Mouse (Mus musculus) layer of hippocampus, postnatal 10 days (tissue): ENCODE measurements around the gene Lats2. TPM values are rescaled to one million over a fixed set of nuclear protein-coding genes. Genes with fewer than 3 reads are reported as not detected.
A peak's percentile ranks its signal among the peaks of the same experiment; 100 is the strongest.
"Not testable (repeated sequence)": the region's sequence is repeated elsewhere in the genome, so short reads cannot be mapped to it uniquely, and the experiment has no call there.

Experiments used
- DNase-seq, 2 experiments: peaks; one replicate each; pipeline ENCODE4 v3.0.0; 2021; ENCODE audit warnings: low spot score in 2 of 2
- total RNA-seq, 2 experiments: library from RNA; stranded (reverse); gene quantifications; 2 replicates each; pipeline ENCODE4 v1.2.3; 2021

Gene Lats2
- total RNA-seq, 2 experiments from 2014 or later, result 20.7 to 25.5 TPM

DNA sequence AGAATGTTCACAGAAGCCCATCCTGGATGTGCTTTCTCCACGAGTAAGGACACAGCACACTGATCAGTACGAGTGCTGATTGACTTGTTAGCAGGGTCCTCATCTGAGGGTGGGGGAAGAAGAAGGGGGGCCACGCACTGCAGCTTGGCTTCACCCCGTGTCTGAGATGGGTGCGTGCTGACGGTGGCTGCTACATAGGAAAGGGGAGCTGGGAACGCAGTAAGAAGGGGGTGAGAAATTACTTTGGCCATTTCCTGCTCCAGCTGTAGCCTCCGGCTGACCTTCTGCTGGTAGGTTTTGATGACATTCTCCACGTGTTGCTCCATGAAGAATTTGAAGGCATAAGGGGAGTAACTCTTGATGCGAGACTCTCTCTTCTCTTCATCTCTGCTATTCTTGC is 59.2 kb downstream of the Lats2 start:
- no peak for DNase-seq

DNA sequence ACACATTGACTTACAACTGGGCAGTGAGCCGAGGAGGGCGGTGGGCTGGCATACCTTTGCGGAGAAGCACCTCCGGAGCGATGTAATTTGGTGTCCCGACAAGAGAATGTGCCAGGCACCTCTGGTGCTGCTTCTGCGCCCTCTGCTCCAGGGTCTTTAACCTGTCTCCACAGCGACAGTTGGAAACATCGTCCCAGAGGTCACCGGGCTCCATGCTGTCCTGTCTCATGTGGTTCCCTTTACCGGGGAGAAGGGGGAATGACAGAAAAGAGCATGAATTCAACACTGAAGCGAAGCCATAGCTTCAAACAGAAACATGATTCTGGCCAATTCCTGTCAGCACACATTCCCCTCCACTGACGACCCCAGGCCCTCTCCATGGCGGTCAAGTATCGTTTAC is 62.1 kb downstream of the Lats2 start:
- no peak for DNase-seq

DNA sequence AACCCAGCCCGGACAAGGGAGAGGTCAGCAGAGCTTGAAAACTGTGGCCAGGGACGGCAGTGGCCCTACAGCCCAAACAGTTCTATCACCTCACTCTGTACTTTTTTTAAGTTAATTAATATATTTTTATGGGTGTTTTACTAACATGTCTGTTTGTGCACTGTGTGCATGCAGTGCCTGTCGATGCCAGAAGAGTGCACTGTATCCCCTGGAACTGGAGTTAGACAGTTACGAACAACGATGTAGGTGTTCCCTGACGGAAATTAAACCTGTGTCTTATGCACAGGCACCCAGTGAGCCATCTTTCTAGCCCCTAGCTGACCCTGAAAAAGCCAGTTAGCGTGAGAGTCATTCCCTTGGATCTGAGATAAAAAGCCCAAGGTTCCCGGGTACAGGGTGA is 62.6 kb downstream of the Lats2 start:
- DNase-seq, result no peak

- DNase-seq, result no peak
These were observed 63.9 kb downstream of the Lats2 start for GRCm38 (mm10) chr14:57694246-57694645.

DNA sequence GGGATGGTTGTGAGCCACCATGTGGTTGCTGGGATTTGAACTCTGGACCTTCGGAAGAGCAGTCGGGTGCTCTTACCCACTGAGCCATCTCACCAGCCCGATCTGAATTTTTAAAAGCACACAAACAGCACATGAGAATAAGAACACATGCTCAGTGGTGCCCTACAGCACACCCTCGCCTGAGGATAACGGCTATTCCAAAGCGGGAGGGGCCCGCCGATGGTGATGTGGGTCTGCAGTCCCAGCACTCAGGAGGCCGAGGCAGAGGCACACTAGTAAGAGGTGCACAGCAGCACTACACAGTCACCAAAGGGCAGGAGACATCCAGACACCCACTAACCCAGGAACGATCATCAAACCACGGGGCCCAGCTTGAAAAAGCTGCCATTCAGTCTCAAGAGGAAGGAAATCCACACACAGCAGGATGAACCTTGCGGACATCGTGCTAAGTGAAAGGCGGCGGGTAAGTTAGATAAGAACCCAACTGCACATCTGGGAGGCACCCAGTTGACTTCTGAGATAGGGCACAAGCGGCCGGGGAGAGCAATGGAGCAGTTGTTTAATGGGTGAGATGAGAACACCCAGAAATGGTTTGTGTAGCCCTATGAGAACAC is 65.6 kb downstream of the Lats2 start:
- no peak for DNase-seq

- no peak for DNase-seq
These were observed 66.9 kb downstream of the Lats2 start for GRCm38 (mm10) chr14:57691316-57691715.

- DNase-seq, result no peak
These were observed 67.5 kb downstream of the Lats2 start for GRCm38 (mm10) chr14:57690681-57691080.

GRCm38 (mm10) chr14:57688066-57688465 is 70.1 kb downstream of the Lats2 start:
- not testable (repeated sequence) for DNase-seq

DNA sequence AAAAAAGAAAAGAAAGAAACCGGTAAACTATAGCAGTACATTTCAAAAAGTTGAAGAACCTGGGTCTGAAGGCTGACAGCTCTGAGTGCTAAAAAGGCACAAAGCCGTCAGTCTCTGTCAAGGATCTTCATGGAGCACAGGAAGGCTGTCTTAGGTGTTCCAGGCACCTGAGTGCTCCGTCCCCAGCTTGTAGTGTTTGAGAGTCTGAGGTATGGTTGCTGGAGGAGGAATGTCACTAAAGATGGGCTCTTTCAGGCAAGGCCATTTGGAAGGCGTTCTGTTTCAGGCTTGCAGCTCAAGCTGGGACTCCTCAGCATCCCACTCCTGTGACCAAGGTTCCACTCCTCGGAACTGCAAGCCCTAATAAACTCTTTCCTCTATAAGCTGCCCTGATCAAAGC is 70.7 kb downstream of the Lats2 start:
- DNase-seq, result no peak

DNA sequence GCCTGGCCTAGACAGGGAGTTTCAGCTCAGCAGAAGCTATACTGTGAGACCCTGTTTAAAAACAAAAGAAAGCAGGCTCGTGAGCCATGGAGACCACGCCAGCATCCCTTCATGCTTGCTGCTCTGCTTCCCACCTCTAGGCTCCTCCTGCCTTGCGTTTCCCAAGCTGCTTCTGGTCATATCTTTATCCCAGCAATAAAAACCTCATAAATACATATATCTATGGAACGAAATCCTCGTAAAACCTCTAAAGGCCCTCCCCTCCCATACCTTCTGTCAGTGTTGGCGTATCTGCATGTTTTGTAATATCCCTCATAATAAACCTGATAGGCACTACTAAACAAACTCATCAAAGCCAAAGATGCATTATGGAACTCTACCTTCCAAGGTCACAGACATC is 71.5 kb downstream of the Lats2 start:
- DNase-seq, result no peak

DNA sequence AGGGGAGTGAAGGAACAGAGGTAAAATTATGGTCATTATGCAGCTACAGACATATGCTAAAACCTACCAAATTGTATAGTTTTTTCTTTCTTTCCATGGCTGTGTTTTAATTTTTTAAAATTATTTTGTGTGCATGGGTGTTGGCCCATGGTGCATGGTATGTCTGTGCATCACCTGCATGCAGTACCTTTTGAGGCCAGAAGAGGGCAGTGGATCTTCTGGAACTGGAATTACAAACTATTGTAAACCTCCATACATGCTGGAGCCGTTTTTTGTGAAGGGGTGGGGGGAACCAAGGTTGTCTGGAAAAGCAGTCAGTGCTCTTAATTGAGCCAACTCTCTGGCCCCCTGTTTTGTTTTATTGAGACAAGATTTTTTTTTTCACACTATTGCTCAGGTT is 73.6 kb downstream of the Lats2 start:
- DNase-seq, result peak; percentile 68 to 72

GRCm38 (mm10) chr14:57682751-57683150 is 75.4 kb downstream of the Lats2 start:
- no peak for DNase-seq

DNA sequence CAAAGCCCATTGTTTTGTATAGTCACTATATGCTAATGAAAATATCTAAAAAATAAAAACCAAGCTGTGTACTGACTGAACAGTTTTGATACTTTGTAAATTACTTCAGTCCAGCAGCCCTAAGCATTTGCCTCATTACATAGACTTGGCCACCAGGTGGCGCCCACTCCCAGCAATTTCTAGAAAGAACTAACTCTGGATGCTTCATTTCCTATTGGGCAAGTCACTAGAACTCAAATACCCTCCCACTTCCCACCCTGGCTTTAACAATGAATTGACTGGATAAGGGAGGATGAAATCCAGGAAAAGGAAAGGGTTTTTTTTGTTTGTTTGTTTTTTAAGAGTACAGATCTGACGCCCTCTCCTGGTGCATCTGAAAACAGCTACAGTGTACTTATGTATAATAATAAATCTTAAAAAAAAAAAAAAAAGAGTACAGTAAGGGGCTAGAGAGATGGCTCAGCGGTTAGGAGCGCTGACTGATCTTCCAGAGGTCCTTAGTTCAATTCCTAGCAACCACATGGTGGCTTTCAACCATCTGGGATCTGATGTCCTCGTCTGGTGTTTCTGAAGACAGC is 78.1 kb downstream of the Lats2 start:
- DNase-seq, result peak; percentile 87 to 92

DNA sequence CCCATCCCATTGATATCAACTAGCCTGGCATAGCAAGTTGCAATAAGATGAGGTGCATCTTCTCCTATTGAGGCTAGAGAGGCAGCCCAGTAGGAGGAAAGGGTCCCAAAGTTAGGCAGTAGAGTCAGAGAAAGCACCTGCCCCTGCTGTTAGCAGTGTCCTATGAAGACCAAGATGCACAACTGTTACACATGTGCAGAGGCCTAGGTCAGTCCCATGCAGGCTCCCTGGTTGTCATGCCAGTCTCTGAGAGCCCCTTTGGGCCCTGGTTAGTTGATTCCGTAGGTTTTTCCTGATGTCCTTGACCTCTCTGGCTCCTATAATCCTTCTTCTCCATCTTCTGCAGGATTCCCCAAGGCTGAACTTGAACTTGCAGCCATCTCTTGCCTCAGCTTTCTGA is 78.7 kb downstream of the Lats2 start:
- no peak for DNase-seq

DNA sequence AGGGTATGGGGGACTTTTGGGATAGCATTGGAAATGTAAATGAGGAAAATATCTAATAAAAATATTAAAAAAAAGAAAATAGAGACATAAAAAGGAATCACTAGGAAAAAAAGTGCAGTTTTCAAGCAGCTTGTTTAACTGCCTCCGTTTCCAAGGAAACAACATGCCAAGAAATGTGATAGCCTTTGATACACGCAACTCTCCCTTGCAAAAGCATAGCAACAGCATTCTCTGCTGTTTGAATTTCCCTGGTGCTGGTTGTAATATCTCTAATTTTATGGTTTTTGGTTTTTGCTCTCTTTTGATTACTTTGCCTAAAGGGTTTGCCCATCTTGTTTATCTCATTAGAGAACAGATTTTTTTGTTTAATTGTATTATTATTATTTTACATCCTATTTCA is 82.7 kb downstream of the Lats2 start:
- no peak for DNase-seq

DNA sequence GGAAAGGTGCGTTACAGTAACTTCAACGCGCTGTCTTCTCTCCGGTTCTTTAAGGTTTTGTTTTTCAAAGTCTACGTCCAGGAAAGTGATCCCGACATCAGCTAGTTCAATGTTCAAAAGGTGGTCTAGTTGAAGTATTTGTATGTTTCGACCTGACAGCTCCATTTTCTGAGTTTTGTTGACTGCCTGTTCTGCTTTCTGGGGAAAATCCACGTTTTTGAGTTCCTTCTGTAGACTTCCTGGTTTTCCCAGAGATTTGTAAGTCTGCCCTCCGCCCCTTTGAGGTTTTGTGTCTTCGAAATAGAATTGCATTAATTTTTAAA is 92.6 kb downstream of the Lats2 start:
- no peak for DNase-seq

- peak; percentile 79 to 87 for DNase-seq
These were observed 93.2 kb downstream of the Lats2 start, which contains the start of gene Xpo4 for GRCm38 (mm10) chr14:57664822-57665627. TSS of gene Xpo4 (minus strand) at chr14:57665430.

DNA sequence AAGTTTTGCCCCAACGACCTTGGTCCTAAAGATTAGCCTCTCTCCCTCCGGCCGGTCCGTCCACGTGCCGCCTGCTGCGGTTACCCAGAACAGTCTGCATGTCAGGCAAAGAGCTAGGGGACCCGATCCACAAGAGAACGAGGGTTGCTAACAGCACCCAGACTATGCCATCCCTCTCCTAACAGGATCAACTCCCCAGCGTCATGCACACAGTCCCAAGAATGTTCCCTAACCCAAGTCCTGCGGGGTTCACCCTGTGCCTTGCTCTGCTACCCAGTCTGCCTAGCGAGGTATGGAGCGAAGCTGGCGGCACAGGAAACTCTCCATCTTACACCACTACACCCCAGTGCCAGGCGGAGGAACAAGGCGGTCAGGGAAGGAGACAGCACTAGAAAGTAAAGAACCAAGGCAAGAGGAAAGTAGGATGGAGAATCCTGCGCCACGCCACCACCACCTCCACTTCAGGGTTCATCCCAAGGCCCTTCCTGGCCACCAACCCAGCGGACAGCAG is 93.8 kb downstream of the Lats2 start:
- DNase-seq, result no peak

DNA sequence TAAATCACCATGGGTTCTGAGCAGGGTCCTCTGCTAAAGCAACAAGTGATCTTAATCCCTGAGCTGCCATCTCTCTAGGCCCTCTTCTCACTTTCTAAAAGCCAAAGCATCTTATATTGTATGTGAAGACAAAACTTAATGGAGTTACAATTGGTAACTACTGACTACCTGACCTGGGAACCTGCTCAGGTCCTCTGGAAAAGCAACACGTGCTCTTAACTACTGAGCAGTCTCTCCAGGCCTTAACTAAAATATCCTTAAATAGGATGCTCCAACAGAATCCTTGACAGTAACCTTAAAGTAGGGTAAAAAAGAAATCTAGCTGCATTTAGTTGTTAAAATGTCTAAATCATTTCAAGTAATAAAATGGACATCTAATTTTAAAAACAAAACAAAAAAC is 94.6 kb downstream of the Lats2 start:
- DNase-seq, result no peak

- DNase-seq, result no peak
These were observed 99.9 kb downstream of the Lats2 start for GRCm38 (mm10) chr14:57658301-57658700.

- DNase-seq, result no peak
These were observed 100.7 kb downstream of the Lats2 start for GRCm38 (mm10) chr14:57657500-57657899.

DNA sequence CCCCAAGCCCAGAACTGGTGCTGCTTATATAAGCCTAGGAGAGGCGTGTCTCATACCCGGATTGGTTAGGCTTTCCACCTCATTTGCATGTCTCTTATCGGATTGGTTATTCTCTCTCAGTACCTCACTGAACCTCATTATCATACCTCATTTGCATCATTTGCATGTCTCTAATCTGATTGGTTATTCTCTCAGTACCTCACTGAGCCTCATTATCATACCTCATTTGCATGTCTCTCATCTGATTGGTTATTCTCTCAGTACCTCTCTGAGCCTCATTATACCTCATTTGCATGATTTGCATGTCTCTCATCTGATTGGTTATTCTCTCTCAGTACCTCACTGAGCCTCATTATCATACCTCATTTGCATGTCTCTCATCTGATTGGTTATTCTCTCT is 101.7 kb downstream of the Lats2 start:
- DNase-seq, result not testable (repeated sequence)
